Mouse (Mus musculus) brown adipose tissue, adult 24 weeks (tissue): ENCODE results near the gene Gm11034. TPM values are rescaled to one million over a fixed set of nuclear protein-coding genes. Genes with fewer than 3 reads are reported as not detected.

ENCODE experiments used
- H3K27ac ChIP-seq: fragments of 200-500 bp; replicated peaks from 2 replicates; pipeline ENCODE4 v1.5.1; 2012; ENCODE audit warnings: low read depth, mild to moderate bottlenecking, low read length
- H3K4me1 ChIP-seq: fragments of 200-500 bp; 2 replicates; pipeline ENCODE4 v1.6.1; 2012; ENCODE audit warnings: low read length, mixed read lengths; ENCODE audit not compliant: control insufficient read depth, insufficient read depth, insufficient read length
- H3K4me3 ChIP-seq: fragments of 200-500 bp; 2 replicates; pipeline ENCODE4 v1.5.1; 2012; ENCODE audit warnings: low read depth, mild to moderate bottlenecking, low read length, moderate library complexity; ENCODE audit not compliant: insufficient read depth
- polyA plus RNA-seq: library from polyadenylated mRNA; stranded (reverse); fragments of >200 nt; gene quantifications from 2 replicates; pipeline ENCODE4 v1.2.4, GENCODE M21; 2012; ENCODE audit not compliant: missing spikeins, insufficient read depth, insufficient read length

Gm11034 gene
- polyA plus RNA-seq, 1 experiment, result not detected

DNA sequence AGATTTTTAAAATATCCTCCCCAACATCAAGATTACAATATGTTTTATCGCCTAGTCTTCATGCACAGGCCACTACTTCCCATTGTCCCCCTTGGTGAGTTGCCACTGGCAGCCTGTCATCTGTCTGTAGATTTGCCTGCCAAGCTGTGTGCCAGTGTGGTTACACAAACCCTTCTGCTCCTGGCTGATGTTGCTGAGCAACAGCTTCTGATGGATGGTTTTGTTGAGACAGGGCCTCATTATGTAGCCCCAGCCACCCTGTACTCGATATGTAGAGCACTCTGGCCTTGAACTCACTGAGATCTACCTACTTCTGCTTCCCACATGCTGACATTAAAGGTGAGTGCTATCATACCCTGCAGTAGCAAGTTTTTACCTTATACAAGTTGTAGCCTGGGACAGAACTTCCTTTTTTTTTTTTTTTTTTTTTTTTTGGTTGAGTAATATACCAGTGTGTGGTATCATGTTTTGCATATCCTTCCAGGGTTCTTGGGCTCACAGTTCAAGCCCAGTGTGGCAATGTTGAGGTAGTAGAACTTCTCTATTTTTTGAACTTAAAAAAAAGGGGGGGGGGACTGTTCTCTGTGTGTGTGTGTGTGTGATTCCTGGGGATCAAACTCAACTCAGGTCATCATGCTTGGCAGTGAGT lies 29.8 kb downstream of the Gm11034 start:
- Histone ChIP-seq H3K4me1 (no peaks in the 10 kb centered on the region), H3K4me3 (no peak overlapping the region), H3K27ac (no peak overlapping the region; the same call in 1 of the 2 replicates)

DNA sequence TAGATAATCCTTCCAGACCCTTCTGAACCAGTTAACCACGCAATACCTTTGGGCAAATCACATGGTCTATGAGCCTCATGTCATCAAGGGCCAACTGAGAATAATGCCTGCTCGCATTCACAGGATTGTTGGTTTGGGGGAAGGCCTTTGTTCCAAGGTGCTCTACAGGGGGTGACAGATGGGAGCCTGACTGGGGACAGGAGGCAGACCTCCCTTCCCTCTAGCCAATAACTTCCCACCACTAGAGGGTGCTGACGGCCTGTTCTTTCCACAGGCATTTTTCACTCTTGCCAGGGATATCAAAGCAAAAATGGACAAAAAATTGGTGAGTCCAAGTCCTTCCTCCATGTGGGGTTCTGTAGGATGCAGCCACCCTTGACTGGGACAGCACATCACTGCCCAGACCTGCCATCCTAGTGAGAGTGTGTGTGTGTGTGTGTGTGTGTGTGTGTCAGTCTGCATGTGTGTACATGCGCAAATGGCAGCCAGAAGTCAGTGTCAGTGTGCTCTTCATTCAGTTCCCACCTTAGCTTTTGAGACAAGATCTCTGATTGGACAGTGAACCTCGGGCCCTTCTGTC lies 36.0 kb downstream of the Gm11034 start:
- Histone ChIP-seq H3K27ac (no peak overlapping the region), H3K4me1 (no peaks in the 10 kb centered on the region), H3K4me3 (no peak overlapping the region)

DNA sequence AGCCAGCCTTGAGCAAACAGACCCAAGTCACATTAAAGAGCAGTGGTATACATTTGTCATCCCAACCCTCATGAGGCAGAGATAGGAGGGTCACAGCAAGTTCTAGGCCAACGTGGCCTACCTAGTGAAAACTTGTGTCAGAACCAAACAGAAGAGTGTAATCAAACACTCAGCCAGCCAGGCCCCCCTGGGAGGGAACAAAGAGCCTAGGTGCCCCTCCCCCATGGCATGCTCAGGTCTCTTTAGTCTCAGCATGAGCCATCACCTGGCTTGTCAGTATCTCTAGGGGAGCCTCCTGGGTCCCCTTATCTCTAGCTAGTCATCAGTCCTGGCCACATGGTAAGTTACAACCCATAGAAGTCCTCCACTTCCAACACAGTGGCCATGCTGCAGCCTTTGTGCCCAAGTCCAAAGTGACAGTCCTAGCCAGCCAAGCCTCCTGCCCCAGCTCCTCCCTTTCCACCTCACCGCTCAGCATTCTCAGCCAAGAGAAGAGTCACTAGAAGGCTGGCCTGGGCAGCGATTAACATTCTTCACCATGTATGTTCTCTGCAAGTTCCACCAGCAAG lies 43.7 kb downstream of the Gm11034 start:
- no peaks in the 10 kb centered on the region for H3K4me1 ChIP-seq
- no peak overlapping the region for H3K27ac ChIP-seq
- H3K4me3 ChIP-seq, result no peak overlapping the region

DNA sequence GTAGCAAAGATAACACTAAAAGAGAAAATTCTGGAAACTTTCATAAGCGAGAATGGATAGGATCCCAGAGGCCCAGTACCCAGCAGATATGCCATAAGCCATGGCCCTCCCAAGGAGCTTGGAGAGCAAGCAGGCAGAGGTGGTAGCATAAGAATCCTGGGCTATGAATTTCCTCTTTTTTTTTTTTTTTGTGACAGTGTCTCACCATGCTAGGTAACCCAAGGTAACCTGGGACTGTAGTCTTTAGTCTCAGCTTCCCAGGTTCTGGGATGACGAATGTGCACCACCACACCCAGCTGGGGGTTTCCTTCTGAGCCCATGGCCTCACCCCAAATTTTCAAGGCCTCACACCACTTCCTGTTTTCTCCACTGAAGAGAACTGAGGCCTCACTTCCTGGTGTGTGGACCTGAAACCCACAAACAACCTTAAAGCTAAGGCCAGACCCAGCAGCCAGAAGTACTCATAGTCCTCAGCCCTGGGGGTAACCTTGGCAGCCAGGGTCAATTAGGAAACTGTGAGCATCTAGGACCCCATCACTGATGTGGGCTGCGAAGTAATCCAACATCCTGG lies 44.3 kb downstream of the Gm11034 start:
- Histone ChIP-seq H3K4me1 (no peaks in the 10 kb centered on the region), H3K27ac (no peak overlapping the region), H3K4me3 (no peak overlapping the region)

Other genes with a start within 250 kb of the Gm11034 start
- 1.5 and 2.9 TPM in 2 replicates for gene Cyp4f18, start 204.0 kb downstream of the Gm11034 start, polyA plus RNA-seq
- not detected in 2 replicates for gene Olfr372, start 172.4 kb downstream of the Gm11034 start, polyA plus RNA-seq
- gene Olfr373, start 130.5 kb downstream of the Gm11034 start, polyA plus RNA-seq, result not detected in 2 replicates
- not detected in 2 replicates for gene Olfr374, start 106.6 kb downstream of the Gm11034 start, polyA plus RNA-seq
- 55.2 and 64.0 TPM in 2 replicates for gene Tpm4, start 78.7 kb downstream of the Gm11034 start, polyA plus RNA-seq
- gene Rab8a, start 52.4 kb downstream of the Gm11034 start, polyA plus RNA-seq, result 33.8 and 56.6 TPM in 2 replicates
- gene Hsh2d, start 24.0 kb downstream of the Gm11034 start, polyA plus RNA-seq, result not detected in 2 replicates
- gene Cib3, start 799 bp downstream of the Gm11034 start, polyA plus RNA-seq, result 2.0 TPM in 1 of 2 replicates, not detected in the other
- 26.9 and 41.8 TPM in 2 replicates for gene Fam32a, start 6.1 kb upstream of the Gm11034 start, polyA plus RNA-seq
- gene Ap1m1, start 26.4 kb upstream of the Gm11034 start, polyA plus RNA-seq, result 35.6 and 49.6 TPM in 2 replicates
- not detected in 2 replicates for gene Gm10282, start 91.6 kb upstream of the Gm11034 start, polyA plus RNA-seq
- gene Klf2, start 105.4 kb upstream of the Gm11034 start, polyA plus RNA-seq, result 30.6 and 88.0 TPM in 2 replicates
- gene Eps15l1, start 207.8 kb upstream of the Gm11034 start, polyA plus RNA-seq, result 18.0 and 21.1 TPM in 2 replicates
- 13.0 and 13.1 TPM in 2 replicates for gene Calr3, start 230.2 kb upstream of the Gm11034 start, polyA plus RNA-seq
- gene 1700030K09Rik, start 230.2 kb upstream of the Gm11034 start, polyA plus RNA-seq, result 3.1 and 4.9 TPM in 2 replicates